Mouse (Mus musculus) stomach, embryonic 16.5 days (tissue): ENCODE measurements at regions not wholly inside any gene's neighbourhood (a gene's known extent, or its start where the extent isn't known, plus 50 kb on each side); places are given as distances from the start of the nearest gene placed in this dataset.

ENCODE experiments used
- ATAC-seq: fragments of 200-750 bp; cut with Nextera tagmentation; 2 replicates; pipeline ENCODE4 v1.8.0; 2017; ENCODE audit warnings: moderate number of reproducible peaks, moderate TSS enrichment; ENCODE audit not compliant: insufficient read depth, low FRiP score
- H3K27ac ChIP-seq: fragments of 300-500 bp; sonication (generic); 2 replicates; pipeline ENCODE4 v1.5.1; 2014; ENCODE audit warnings: low read length
- H3K27me3 ChIP-seq: fragments of 300-500 bp; sonication (generic); 2 replicates; pipeline ENCODE4 v1.6.1; 2014; ENCODE audit warnings: low read length, control low read depth, mixed read lengths; ENCODE audit not compliant: control insufficient read depth, insufficient read depth
- H3K36me3 ChIP-seq: fragments of 300-500 bp; sonication (generic); 2 replicates; pipeline ENCODE4 v1.6.1; 2014; ENCODE audit warnings: low read length; ENCODE audit not compliant: control insufficient read depth, insufficient read depth
- H3K4me1 ChIP-seq: fragments of 300-500 bp; sonication (generic); 2 replicates; pipeline ENCODE4 v1.6.1; 2014; ENCODE audit warnings: low read length, control low read depth, mixed read lengths; ENCODE audit not compliant: control insufficient read depth, insufficient read depth
- H3K4me2 ChIP-seq: fragments of 300-500 bp; sonication (generic); 2 replicates; pipeline ENCODE4 v1.6.1; 2014; ENCODE audit warnings: low read depth, low read length, mixed read lengths
- H3K4me3 ChIP-seq: fragments of 300-500 bp; sonication (generic); replicated peaks from 2 replicates; pipeline ENCODE4 v1.5.1; 2014; ENCODE audit warnings: mild to moderate bottlenecking, low read length
- H3K9ac ChIP-seq: fragments of 300-500 bp; sonication (generic); 2 replicates; pipeline ENCODE4 v1.6.1; 2014; ENCODE audit warnings: low read length
- H3K9me3 ChIP-seq: fragments of 300-500 bp; sonication (generic); replicated peaks from 2 replicates; pipeline ENCODE4 v1.6.1; 2016; ENCODE audit warnings: low read length, control low read depth; ENCODE audit not compliant: control insufficient read depth
- WGBS: fragments of 180-500 bp; shearing (Covaris S2); extraction: QIAGEN DNeasy Blood & Tissue Kit; methylation state at CpG from one replicate; pipeline ENCODE4 v1.1.7; 2014; 5-methylcytosine and 5-hydroxymethylcytosine counted together

DNA sequence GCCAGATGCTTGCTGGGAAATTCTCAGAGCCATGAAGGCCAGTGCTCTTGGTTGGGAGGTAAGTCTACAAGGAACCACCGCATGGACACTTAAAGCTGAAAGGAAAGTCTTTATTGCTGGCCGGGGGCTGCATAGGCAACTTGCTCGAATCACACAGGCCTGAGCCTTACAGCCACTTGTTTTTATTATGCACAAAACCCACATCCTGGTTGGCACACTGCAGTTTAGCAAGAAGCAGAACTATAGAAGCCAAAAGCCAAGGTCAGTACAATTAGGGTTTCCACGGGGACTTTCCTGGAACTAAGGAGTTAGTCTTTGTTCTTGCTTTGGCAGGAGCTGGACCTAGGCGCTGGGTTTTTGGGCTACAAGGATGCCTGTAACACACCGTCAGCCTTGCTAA lies 132.7 kb downstream of the Diras2 start:
- H3K27me3 ChIP-seq: no peaks in the 10 kb centered on the region
- WGBS: 82% methylated on average over 6 of the region's 6 CpGs
- no peak overlapping the region for H3K27ac ChIP-seq
- no peak overlapping the region for H3K4me3 ChIP-seq
- no peak overlapping the region for H3K4me2 ChIP-seq
- no peaks in the 10 kb centered on the region for H3K4me1 ChIP-seq
- no peak for ATAC-seq
- no peak overlapping the region for H3K9ac ChIP-seq
- H3K9me3 ChIP-seq: no peaks in the 10 kb centered on the region
- no peaks in the 10 kb centered on the region for H3K36me3 ChIP-seq

DNA sequence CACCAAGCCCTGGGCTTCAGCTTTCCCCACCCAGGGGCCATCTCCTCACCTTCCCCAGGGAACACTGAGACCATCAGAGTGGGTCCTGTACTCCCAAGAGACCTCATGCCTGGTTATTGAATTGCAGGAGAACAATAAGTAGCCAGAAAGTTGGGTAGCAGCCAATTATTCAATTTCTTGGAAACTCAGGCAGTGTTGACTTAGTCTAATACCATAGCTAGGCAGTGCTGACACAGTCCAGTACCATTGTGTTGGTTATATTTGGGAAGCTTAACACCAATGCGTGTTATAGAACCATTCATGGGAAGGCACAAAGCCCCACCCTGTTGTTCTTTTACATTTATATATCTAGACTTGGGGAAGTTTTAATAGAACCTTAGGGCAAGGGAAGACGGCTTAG lies 131.9 kb downstream of the Diras2 start:
- 64% methylated on average over 2 of the region's 2 CpGs for WGBS
- peak; percentile 58; the same call in 1 of the 2 replicates for ATAC-seq

DNA sequence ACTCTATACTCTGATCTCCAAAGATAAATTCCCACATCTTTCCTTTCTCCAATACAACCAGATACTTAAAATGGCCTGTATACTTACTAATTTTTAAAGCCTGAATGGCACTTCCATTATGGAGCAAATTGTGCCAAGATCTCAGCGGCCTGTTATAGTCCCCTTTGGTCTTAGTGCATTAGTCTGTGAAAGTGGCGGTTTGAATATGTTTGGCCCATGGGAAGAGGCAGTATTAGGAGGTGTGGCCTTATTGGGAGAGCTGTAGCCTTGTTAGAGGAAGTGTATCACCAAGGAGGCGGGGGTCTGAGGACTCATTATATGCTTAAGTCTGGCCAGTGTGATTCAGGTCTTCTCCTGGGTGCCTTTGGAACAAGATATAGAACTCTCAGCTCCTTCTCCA lies 127.3 kb downstream of the Diras2 start:
- no peak for ATAC-seq
- no peaks in the 10 kb centered on the region for H3K9me3 ChIP-seq
- H3K4me1 ChIP-seq: no peaks in the 10 kb centered on the region
- 83% methylated on average over 3 of the region's 3 CpGs for WGBS
- no peaks in the 10 kb centered on the region for H3K27me3 ChIP-seq
- no peak overlapping the region for H3K4me2 ChIP-seq
- no peak overlapping the region for H3K4me3 ChIP-seq
- H3K27ac ChIP-seq: no peak overlapping the region
- H3K36me3 ChIP-seq: no peaks in the 10 kb centered on the region
- no peak overlapping the region for H3K9ac ChIP-seq

More for the DNA sequence above, 131.9 kb downstream of the Diras2 start:
- Histone ChIP-seq H3K4me2 (no peak overlapping the region), H3K27me3 (no peaks in the 10 kb centered on the region), H3K4me3 (no peak overlapping the region), H3K9me3 (no peaks in the 10 kb centered on the region), H3K27ac (no peak overlapping the region), H3K9ac (no peak overlapping the region), H3K4me1 (no peaks in the 10 kb centered on the region), H3K36me3 (no peaks in the 10 kb centered on the region)

DNA sequence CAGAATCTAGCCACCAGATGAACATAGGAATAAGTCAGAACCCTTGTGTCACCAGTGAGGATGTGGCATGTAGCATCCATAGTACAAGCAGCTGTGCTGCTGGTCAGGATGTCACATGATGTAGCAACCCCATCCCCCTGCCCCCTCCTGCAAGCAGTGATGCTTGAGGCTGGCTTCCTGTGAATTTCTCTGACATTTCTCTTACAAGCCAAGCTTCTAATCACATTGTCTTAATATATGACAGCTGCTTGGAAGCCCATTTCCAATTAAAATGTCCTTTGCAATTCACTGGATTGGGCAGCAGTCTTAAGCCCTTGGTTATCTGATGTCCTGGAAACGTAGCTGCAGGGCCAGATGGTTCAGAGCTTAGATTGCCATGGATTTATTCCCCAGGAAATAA lies 114.8 kb downstream of the Diras2 start:
- Histone ChIP-seq H3K27me3 (no peaks in the 10 kb centered on the region), H3K9ac (no peak overlapping the region), H3K4me3 (no peak overlapping the region), H3K36me3 (no peaks in the 10 kb centered on the region), H3K4me1 (no peaks in the 10 kb centered on the region), H3K27ac (no peak overlapping the region), H3K4me2 (no peak overlapping the region), H3K9me3 (no peaks in the 10 kb centered on the region)
- no peak for ATAC-seq
- WGBS: 51% methylated on average over 1 of the region's 1 CpGs

DNA sequence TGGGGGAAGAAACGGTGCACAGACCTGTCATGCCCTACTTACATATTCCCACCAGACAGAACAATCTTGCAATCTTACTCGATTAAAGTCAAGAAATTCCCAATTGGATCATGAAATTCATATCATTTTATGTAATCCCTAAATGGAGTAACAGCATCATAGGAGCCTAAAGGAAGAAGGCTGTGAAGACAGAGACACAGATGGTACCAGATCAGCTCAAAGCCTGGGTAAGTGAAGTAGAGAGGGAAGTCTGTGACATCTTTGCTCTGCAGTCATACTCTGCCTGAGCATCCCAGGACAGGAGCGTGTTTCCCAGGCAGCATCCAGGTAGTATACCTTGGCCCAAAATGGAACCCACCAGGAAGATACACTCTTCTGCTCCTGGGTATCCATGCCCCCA lies 108.6 kb downstream of the Diras2 start:
- no peaks in the 10 kb centered on the region for H3K36me3 ChIP-seq
- no peaks in the 10 kb centered on the region for H3K4me1 ChIP-seq
- no peaks in the 10 kb centered on the region for H3K27me3 ChIP-seq
- H3K9ac ChIP-seq: no peak overlapping the region
- H3K4me3 ChIP-seq: no peak overlapping the region
- H3K9me3 ChIP-seq: no peaks in the 10 kb centered on the region
- no peak overlapping the region for H3K4me2 ChIP-seq
- no peak for ATAC-seq
- 89% methylated on average over 3 of the region's 3 CpGs for WGBS
- H3K27ac ChIP-seq: no peak overlapping the region

DNA sequence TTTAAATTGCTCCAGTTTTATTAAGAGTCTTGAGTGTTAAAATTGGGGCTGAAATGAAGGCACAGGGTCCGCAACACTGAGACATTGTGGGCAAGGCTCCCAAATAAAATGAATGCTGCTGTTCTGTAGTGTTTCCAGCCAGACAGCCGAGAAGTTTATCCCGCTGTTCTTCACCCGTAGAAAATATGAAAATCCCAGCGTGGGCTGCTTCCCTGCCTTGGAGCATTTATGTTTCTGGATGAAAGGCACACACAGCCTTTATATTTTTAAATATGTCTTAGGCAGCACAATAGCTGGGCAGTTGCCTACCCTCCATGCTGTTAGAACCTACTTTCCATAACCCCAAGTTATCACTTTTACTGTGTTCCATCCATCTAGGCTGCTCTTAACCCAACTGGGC lies 102.6 kb downstream of the Diras2 start:
- H3K27ac ChIP-seq: no peak overlapping the region
- H3K9ac ChIP-seq: no peak overlapping the region
- ATAC-seq: no peak
- H3K4me1 ChIP-seq: no peaks in the 10 kb centered on the region
- H3K4me3 ChIP-seq: no peak overlapping the region
- no peaks in the 10 kb centered on the region for H3K36me3 ChIP-seq
- WGBS: 77% methylated on average over 5 of the region's 5 CpGs
- H3K4me2 ChIP-seq: no peak overlapping the region
- no peaks in the 10 kb centered on the region for H3K9me3 ChIP-seq
- H3K27me3 ChIP-seq: no peaks in the 10 kb centered on the region

DNA sequence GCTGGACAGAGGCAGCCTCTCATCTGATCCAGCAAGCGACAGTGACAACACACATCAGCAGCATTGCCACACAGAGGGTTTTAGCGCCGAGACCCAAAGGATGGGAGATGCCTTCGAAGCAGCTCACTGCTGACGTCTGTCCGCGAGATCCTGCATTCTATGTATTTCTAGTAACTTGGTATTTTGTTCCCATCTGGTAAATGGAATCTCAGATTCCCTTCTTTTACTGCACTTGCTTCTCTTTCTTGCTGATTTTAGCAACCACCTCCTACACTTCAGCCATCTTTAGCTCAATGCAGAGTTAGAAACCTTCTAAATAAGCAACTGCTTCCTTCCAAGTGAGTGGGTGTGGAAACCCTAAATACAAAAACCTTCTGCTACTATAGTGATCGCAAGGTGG lies 94.3 kb downstream of the Diras2 start:
- Histone ChIP-seq H3K9ac (no peak overlapping the region), H3K27me3 (no peaks in the 10 kb centered on the region), H3K4me1 (no peaks in the 10 kb centered on the region), H3K36me3 (no peaks in the 10 kb centered on the region), H3K4me2 (no peak overlapping the region), H3K27ac (no peak overlapping the region), H3K9me3 (no peaks in the 10 kb centered on the region), H3K4me3 (no peak overlapping the region)
- no peak for ATAC-seq
- 77% methylated on average over 8 of the region's 8 CpGs for WGBS

DNA sequence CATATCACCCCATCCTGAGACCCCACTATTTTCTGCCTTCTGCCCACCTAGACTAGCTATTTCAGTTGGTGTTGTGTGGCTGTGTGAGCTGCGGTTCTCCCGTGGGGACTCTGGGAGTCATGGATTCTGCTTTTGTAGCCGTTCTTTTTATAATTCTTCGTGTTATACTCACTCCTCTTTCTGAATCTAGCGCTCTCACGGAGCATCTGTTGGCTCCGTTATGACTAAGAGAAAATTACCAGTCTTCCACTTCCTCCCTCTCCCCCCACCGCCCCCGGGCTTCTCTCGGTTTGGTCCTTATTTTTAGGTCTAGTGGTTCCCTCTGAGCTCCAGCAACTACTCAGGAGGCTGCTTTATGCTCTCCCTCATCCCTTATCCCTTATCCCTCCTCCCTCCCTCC lies 85.6 kb downstream of the Diras2 start:
- Histone ChIP-seq H3K27ac (no peak overlapping the region), H3K9me3 (no peaks in the 10 kb centered on the region), H3K4me2 (no peak overlapping the region), H3K4me1 (no peaks in the 10 kb centered on the region), H3K27me3 (no peaks in the 10 kb centered on the region), H3K9ac (no peak overlapping the region), H3K36me3 (no peaks in the 10 kb centered on the region), H3K4me3 (no peak overlapping the region)
- no peak for ATAC-seq
- 81% methylated on average over 10 of the region's 10 CpGs for WGBS

DNA sequence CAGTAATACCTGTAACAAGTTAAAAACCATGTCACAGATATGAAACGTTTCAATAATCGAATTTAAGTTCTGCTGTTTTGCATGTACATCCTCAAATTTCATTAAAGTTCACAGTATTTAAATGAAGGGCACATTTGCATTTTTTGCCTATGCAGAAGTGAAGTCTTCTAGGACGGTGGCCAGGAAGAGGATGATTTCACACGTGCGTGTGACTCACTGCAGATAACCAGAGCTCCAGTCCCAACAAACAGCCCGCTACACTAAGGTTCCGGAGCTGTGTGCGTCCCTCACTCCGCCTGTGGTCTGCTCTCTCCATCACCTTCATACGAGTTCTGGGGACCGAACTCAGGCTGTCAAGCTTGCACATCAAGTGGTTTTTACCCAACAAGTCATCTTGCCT lies 82.2 kb downstream of the Diras2 start:
- H3K4me2 ChIP-seq: no peak overlapping the region
- no peaks in the 10 kb centered on the region for H3K27me3 ChIP-seq
- ATAC-seq: no peak
- H3K36me3 ChIP-seq: no peaks in the 10 kb centered on the region
- H3K9ac ChIP-seq: no peak overlapping the region
- no peak overlapping the region for H3K4me3 ChIP-seq
- H3K9me3 ChIP-seq: no peaks in the 10 kb centered on the region
- no peaks in the 10 kb centered on the region for H3K4me1 ChIP-seq
- WGBS: 80% methylated on average over 11 of the region's 11 CpGs
- H3K27ac ChIP-seq: no peak overlapping the region

DNA sequence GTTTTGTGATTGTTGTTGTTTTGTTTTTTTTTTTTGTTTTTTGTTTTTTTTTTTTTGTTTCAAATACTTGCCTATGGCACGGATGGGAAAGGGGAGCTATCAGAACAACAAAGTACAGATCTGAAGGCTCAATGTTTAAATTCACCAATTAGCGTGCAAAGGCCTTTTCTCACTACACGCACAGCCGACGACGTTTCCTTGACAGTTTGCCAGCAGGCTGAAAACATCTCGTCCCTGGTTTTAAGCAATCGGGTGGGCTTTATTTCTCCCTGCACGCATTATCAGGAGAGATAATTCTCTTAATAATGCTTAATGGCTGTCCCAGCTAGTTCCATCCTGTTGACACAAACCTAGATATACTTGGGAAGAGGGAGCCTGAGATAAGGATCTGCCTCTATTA lies 79.6 kb downstream of the Diras2 start:
- Histone ChIP-seq H3K27ac (no peak overlapping the region), H3K9ac (no peak overlapping the region), H3K27me3 (no peaks in the 10 kb centered on the region), H3K4me1 (peaks cover 5% of the 10 kb centered on the region; the same call in 1 of the 2 replicates), H3K9me3 (no peaks in the 10 kb centered on the region), H3K4me3 (no peak overlapping the region), H3K36me3 (no peaks in the 10 kb centered on the region), H3K4me2 (no peak overlapping the region)
- ATAC-seq: no peak
- WGBS: 61% methylated on average over 9 of the region's 9 CpGs
